Mouse (Mus musculus): ENCODE data around the gene Ubl3. TPM values are rescaled to one million over a fixed set of nuclear protein-coding genes. Genes with fewer than 3 reads are reported as not detected.

The Ubl3 gene
- 55.0 and 59.1 TPM in 2 replicates for polyA plus RNA-seq (2015; fragmentation: Nextera tagmentation; extraction: Ambion mirVana)

GRCm38 (mm10) chr5:148552187-148553071 is at the start of gene Ubl3:
Gene Ubl3, minus strand, starts transcription at chr5:148552789.
- Histone ChIP-seq H3K4me3 (peak within 1 kb of the TSS; percentile 81), H3K4me2 (peak within 1 kb of the TSS; percentile 91), H3K27me3 (replicated peaks) (no peaks in the 10 kb centered on the region), H3K9me3 (no peaks in the 10 kb centered on the region), H3K36me3 (no peaks in the 10 kb centered on the region), H3K27ac (replicated peaks) (peak within 1 kb of the TSS; percentile 97), H3K4me1 (peaks cover 59% of the 10 kb centered on the region), H3K9ac (peak within 1 kb of the TSS; percentile 93)
- WGBS: under 1% methylated on average over 88 of the region's 95 CpGs
- ATAC-seq (ENCODE audit: extremely low read depth, insufficient number of reproducible peaks, low FRiP score, low TSS enrichment): peak; percentile 86

- 65% methylated on average over 9 of the region's 9 CpGs for WGBS
- no peaks in the 10 kb centered on the region for H3K4me1 ChIP-seq
- H3K4me2 ChIP-seq: no peak overlapping the region
- no peak for ATAC-seq (ENCODE audit: extremely low read depth, insufficient number of reproducible peaks, low FRiP score, low TSS enrichment)
- H3K36me3 ChIP-seq: no peaks in the 10 kb centered on the region
- peaks cover 12% of the 10 kb centered on the region for H3K9me3 ChIP-seq
- no peak overlapping the region for H3K9ac ChIP-seq
- no peak overlapping the region for H3K27ac ChIP-seq (replicated peaks)
- H3K4me3 ChIP-seq: no peak overlapping the region
- no peaks in the 10 kb centered on the region for H3K27me3 ChIP-seq (replicated peaks)
Observed at GRCm38 (mm10) chr5:148598376-148598775, 45.8 kb upstream of the Ubl3 start.

- H3K27ac ChIP-seq (replicated peaks): no peak overlapping the region
- H3K36me3 ChIP-seq: no peaks in the 10 kb centered on the region
- H3K27me3 ChIP-seq (replicated peaks): no peaks in the 10 kb centered on the region
- H3K4me1 ChIP-seq: no peaks in the 10 kb centered on the region
- no peak overlapping the region for H3K9ac ChIP-seq
- H3K4me3 ChIP-seq: no peak overlapping the region
- no peak for ATAC-seq (ENCODE audit: extremely low read depth, insufficient number of reproducible peaks, low FRiP score, low TSS enrichment)
- WGBS: 71% methylated on average over 15 of the region's 15 CpGs
- H3K9me3 ChIP-seq: no peaks in the 10 kb centered on the region
- no peak overlapping the region for H3K4me2 ChIP-seq
Observed at GRCm38 (mm10) chr5:148596086-148596753, 43.6 kb upstream of the Ubl3 start.

- Histone ChIP-seq H3K9ac (no peak overlapping the region), H3K4me1 (no peaks in the 10 kb centered on the region), H3K4me2 (no peak overlapping the region), H3K9me3 (no peaks in the 10 kb centered on the region), H3K36me3 (no peaks in the 10 kb centered on the region), H3K27ac (replicated peaks) (no peak overlapping the region), H3K4me3 (no peak overlapping the region), H3K27me3 (replicated peaks) (no peaks in the 10 kb centered on the region)
- 77% methylated on average over 1 of the region's 1 CpGs for WGBS
- no peak for ATAC-seq (ENCODE audit: extremely low read depth, insufficient number of reproducible peaks, low FRiP score, low TSS enrichment)
Observed at GRCm38 (mm10) chr5:148595459-148595751, 42.8 kb upstream of the Ubl3 start.

- WGBS: 76% methylated on average over 3 of the region's 3 CpGs
- Histone ChIP-seq H3K27ac (replicated peaks) (no peak overlapping the region), H3K27me3 (replicated peaks) (no peaks in the 10 kb centered on the region), H3K9ac (no peak overlapping the region), H3K9me3 (no peaks in the 10 kb centered on the region), H3K4me1 (no peaks in the 10 kb centered on the region), H3K4me3 (no peak overlapping the region), H3K36me3 (no peaks in the 10 kb centered on the region), H3K4me2 (no peak overlapping the region)
- no peak for ATAC-seq (ENCODE audit: extremely low read depth, insufficient number of reproducible peaks, low FRiP score, low TSS enrichment)
Observed at GRCm38 (mm10) chr5:148594693-148595458, 42.3 kb upstream of the Ubl3 start.

- H3K36me3 ChIP-seq: no peaks in the 10 kb centered on the region
- H3K9me3 ChIP-seq: no peaks in the 10 kb centered on the region
- H3K9ac ChIP-seq: no peak overlapping the region
- ATAC-seq (ENCODE audit: extremely low read depth, insufficient number of reproducible peaks, low FRiP score, low TSS enrichment): no peak
- no peak overlapping the region for H3K27ac ChIP-seq (replicated peaks)
- WGBS: 48% methylated on average over 4 of the region's 4 CpGs
- H3K4me3 ChIP-seq: no peak overlapping the region
- H3K4me1 ChIP-seq: no peaks in the 10 kb centered on the region
- no peaks in the 10 kb centered on the region for H3K27me3 ChIP-seq (replicated peaks)
- H3K4me2 ChIP-seq: no peak overlapping the region
Observed at GRCm38 (mm10) chr5:148593607-148594006, 41.0 kb upstream of the Ubl3 start.

GRCm38 (mm10) chr5:148591448-148591862 is 38.9 kb upstream of the Ubl3 start:
- H3K4me1 ChIP-seq: no peaks in the 10 kb centered on the region
- no peaks in the 10 kb centered on the region for H3K9me3 ChIP-seq
- H3K4me3 ChIP-seq: no peak overlapping the region
- no peak overlapping the region for H3K4me2 ChIP-seq
- 61% methylated on average over 7 of the region's 7 CpGs for WGBS
- no peak overlapping the region for H3K9ac ChIP-seq
- no peak for ATAC-seq (ENCODE audit: extremely low read depth, insufficient number of reproducible peaks, low FRiP score, low TSS enrichment)
- H3K27me3 ChIP-seq (replicated peaks): no peaks in the 10 kb centered on the region
- no peak overlapping the region for H3K27ac ChIP-seq (replicated peaks)
- no peaks in the 10 kb centered on the region for H3K36me3 ChIP-seq

GRCm38 (mm10) chr5:148590603-148591447 is 38.2 kb upstream of the Ubl3 start:
- 68% methylated on average over 19 of the region's 20 CpGs for WGBS
- Histone ChIP-seq H3K27ac (replicated peaks) (no peak overlapping the region), H3K36me3 (no peaks in the 10 kb centered on the region), H3K9me3 (no peaks in the 10 kb centered on the region), H3K4me1 (no peaks in the 10 kb centered on the region), H3K27me3 (replicated peaks) (no peaks in the 10 kb centered on the region), H3K4me2 (no peak overlapping the region), H3K4me3 (no peak overlapping the region), H3K9ac (no peak overlapping the region)
- no peak for ATAC-seq (ENCODE audit: extremely low read depth, insufficient number of reproducible peaks, low FRiP score, low TSS enrichment)

GRCm38 (mm10) chr5:148588987-148589386 is 36.4 kb upstream of the Ubl3 start:
- 0 out of 2 replicates have a peak, but pooled peaks cover 2% of the 10 kb centered on the region for H3K9me3 ChIP-seq
- no peak overlapping the region for H3K27ac ChIP-seq (replicated peaks)
- no peaks in the 10 kb centered on the region for H3K36me3 ChIP-seq
- WGBS: 79% methylated on average over 3 of the region's 3 CpGs
- no peak overlapping the region for H3K9ac ChIP-seq
- no peak overlapping the region for H3K4me3 ChIP-seq
- ATAC-seq (ENCODE audit: extremely low read depth, insufficient number of reproducible peaks, low FRiP score, low TSS enrichment): no peak
- H3K27me3 ChIP-seq (replicated peaks): no peaks in the 10 kb centered on the region
- no peak overlapping the region for H3K4me2 ChIP-seq
- no peaks in the 10 kb centered on the region for H3K4me1 ChIP-seq

GRCm38 (mm10) chr5:148588142-148588650 is 35.6 kb upstream of the Ubl3 start:
- Histone ChIP-seq H3K27ac (replicated peaks) (no peak overlapping the region), H3K9me3 (peaks cover 8% of the 10 kb centered on the region; the same call in 1 of the 2 replicates), H3K27me3 (replicated peaks) (no peaks in the 10 kb centered on the region), H3K36me3 (no peaks in the 10 kb centered on the region), H3K4me1 (no peaks in the 10 kb centered on the region), H3K4me2 (no peak overlapping the region), H3K9ac (no peak overlapping the region), H3K4me3 (no peak overlapping the region)
- ATAC-seq (ENCODE audit: extremely low read depth, insufficient number of reproducible peaks, low FRiP score, low TSS enrichment): no peak
- WGBS: 67% methylated on average over 6 of the region's 6 CpGs
